Comparison of ENCODE assay signal across 15 mouse cellular contexts in the genomic region with DNA sequence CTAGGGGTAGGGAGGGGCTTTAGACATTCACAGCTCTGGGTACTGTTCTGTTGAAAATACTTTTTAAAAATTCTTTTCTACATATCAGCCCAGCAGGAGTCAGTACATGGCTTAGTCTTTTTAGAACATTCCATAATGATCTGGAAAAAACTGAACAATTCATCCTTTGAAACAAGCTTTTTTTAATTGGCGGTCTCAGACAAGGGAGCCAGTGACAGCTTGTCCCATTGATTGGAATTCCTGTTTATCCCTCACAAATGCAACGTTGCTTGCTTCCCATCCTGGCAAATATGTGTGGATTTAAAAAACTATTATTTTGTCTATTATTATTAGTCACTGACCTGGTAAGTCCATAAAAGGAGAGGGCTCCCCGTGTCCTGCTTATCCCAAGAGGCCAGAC.
"Had no signal": no experiment of that assay in that cellular context is flagged by ENCODE, and none has a peak within 500 bp of the region (broad histone marks: within the 10 kb centered on the region; RNA-seq: fewer than 3 reads in every experiment).

No protein-coding gene starts in this region.

- H3K36me3 ChIP-seq: liver, embryonic 15.5 days; neural tube, embryonic 13.5 days had no signal

- H3K27me3 ChIP-seq: liver, embryonic 15.5 days; neural tube, embryonic 13.5 days had no signal

- H3K9me3 ChIP-seq: liver, embryonic 15.5 days had no signal

- H3K9ac ChIP-seq: liver, embryonic 15.5 days; neural tube, embryonic 13.5 days had no signal

- H3K4me3 ChIP-seq: left cerebral cortex, adult 2 months; limb, embryonic 10.5 days; liver, embryonic 15.5 days; neural tube, embryonic 13.5 days had no signal

- ATAC-seq: lung, postnatal 0 days had no signal

- H3K4me2 ChIP-seq: liver, embryonic 11.5 days; liver, embryonic 15.5 days; neural tube, embryonic 13.5 days had no signal

- H3K27ac ChIP-seq: kidney, postnatal 0 days; left cerebral cortex, adult 2 months; limb, embryonic 10.5 days; liver, embryonic 15.5 days; neural tube, embryonic 13.5 days had no signal

- H3K4me1 ChIP-seq: liver, embryonic 15.5 days; neural tube, embryonic 13.5 days had no signal

- DNase-seq: kidney, adult 9 months; kidney, postnatal 36 days; lung, adult 2 months; lung, postnatal 36 days; midbrain, embryonic 14.5 days; right cerebral cortex, adult 18-20 months; right cerebral cortex, postnatal 25 days; thymus, postnatal 4 days had no signal
